Mouse (Mus musculus) left cerebral cortex, adult 11 months (tissue): ENCODE results near the gene 4930503B20Rik.

Source experiments
- DNase-seq: peaks from one replicate; pipeline ENCODE4 v3.0.0; 2022; ENCODE audit warnings: low spot score

4930503B20Rik gene

GRCm38 (mm10) chr3:146599198-146599900 lies 51.8 kb downstream of the 4930503B20Rik start:
- DNase-seq = no peak

GRCm38 (mm10) chr3:146598411-146598810 lies 52.7 kb downstream of the 4930503B20Rik start:
- no peak for DNase-seq

GRCm38 (mm10) chr3:146596864-146597263 lies 54.3 kb downstream of the 4930503B20Rik start:
- no peak for DNase-seq

- DNase-seq = no peak
These were observed 54.7 kb downstream of the 4930503B20Rik start for GRCm38 (mm10) chr3:146596387-146596786.

GRCm38 (mm10) chr3:146595440-146595839 lies 55.7 kb downstream of the 4930503B20Rik start:
- no peak for DNase-seq
